12 mouse cellular contexts compared by ENCODE assay signal in genomic region chr10:43518368-43518767, GRCm38 (mm10). TPM values are rescaled to one million over a fixed set of nuclear protein-coding genes. Genes with fewer than 3 reads are reported as not detected.
DNase-seq lines count a peak whose midpoint lies in the region; ATAC-seq and TF ChIP-seq lines count a peak whose summit lies in the region.
"Had no signal": no experiment of that assay in that cellular context is flagged by ENCODE, and none has a peak within 500 bp of the region (broad histone marks: within the 10 kb centered on the region; RNA-seq: fewer than 3 reads in every experiment).

No protein-coding gene starts in this region.

- WGBS in kidney, adult 2 months: 30% methylated on average over 13 of the region's 13 CpGs
- 75% methylated on average over 12 of the region's 13 CpGs for WGBS in liver, postnatal 0 days (ENCODE audit: insufficient replicate concordance)
- WGBS in stomach, postnatal 0 days: 72% methylated on average over 13 of the region's 13 CpGs
- WGBS in forebrain, embryonic 13.5 days: 82% methylated on average over 10 of the region's 13 CpGs

- peak overlapping the region; percentile 95 for H3K27ac ChIP-seq in kidney, adult 2 months (ENCODE audit: insufficient read depth, low read depth, low read length)
- H3K27ac ChIP-seq in liver, postnatal 0 days (ENCODE audit: low read depth): peak overlapping the region; percentile 74
- no peak overlapping the region for H3K27ac ChIP-seq in stomach, postnatal 0 days (replicated peaks)
- H3K27ac ChIP-seq in forebrain, embryonic 13.5 days: no peak overlapping the region
- H3K27ac ChIP-seq: hindbrain, embryonic 10.5 days; neural tube, embryonic 12.5 days had no signal

- H3K9me3 ChIP-seq in liver, postnatal 0 days (ENCODE audit: low read length): no peaks in the 10 kb centered on the region
- H3K9me3 ChIP-seq in stomach, postnatal 0 days (ENCODE audit: control insufficient read depth, low read length): no peaks in the 10 kb centered on the region
- H3K9me3 ChIP-seq in forebrain, embryonic 13.5 days (replicated peaks): no peaks in the 10 kb centered on the region
- H3K9me3 ChIP-seq: hindbrain, embryonic 10.5 days; megakaryocyte, embryonic 14.5 days; neural tube, embryonic 12.5 days had no signal

- peak; percentile 80 for ATAC-seq in liver, postnatal 0 days
- ATAC-seq in stomach, postnatal 0 days (ENCODE audit: low FRiP score, low TSS enrichment): no peak
- no peak for ATAC-seq in forebrain, embryonic 13.5 days

- peak; percentile 57 for DNase-seq in heart, adult 8-10 months (ENCODE audit: low spot score)
- DNase-seq in heart, postnatal 25 days (ENCODE audit: low spot score): no peak
- DNase-seq in kidney, adult 2 months: peak; percentile 84
- peak; percentile 57 for DNase-seq in liver, postnatal 0 days
- DNase-seq in stomach, postnatal 0 days (ENCODE audit: low spot score): peak; percentile 26
- no peak for DNase-seq in layer of hippocampus, postnatal 36 days
- no peak for DNase-seq in urinary bladder, postnatal 10 days (ENCODE audit: low spot score)
- DNase-seq: thymus, adult 2 months had no signal

- peak overlapping the region; percentile 38; the same call in 1 of the 2 replicates for H3K9ac ChIP-seq in liver, postnatal 0 days (replicated peaks)
- H3K9ac ChIP-seq in stomach, postnatal 0 days (ENCODE audit: low read length): no peak overlapping the region
- H3K9ac ChIP-seq in forebrain, embryonic 13.5 days: no peak overlapping the region
- H3K9ac ChIP-seq: neural tube, embryonic 12.5 days had no signal

- intact Hi-C loops in heart, postnatal 25 days (cut with DNase I): no loop called here

- TF ChIP-seq EP300 in liver, postnatal 0 days (IDR thresholded peaks at IDR 0.05; ENCODE audit: low read depth): 0 out of 2 replicates have a peak, but pooled peaks have one; percentile 23
- TF ChIP-seq EP300 in stomach, postnatal 0 days (optimal IDR thresholded peaks at IDR 0.05): no peak

- H3K36me3 ChIP-seq in kidney, adult 2 months (ENCODE audit: control insufficient read depth, insufficient read depth, low read length): no peaks in the 10 kb centered on the region
- 0 out of 2 replicates have a peak, but pooled peaks cover 2% of the 10 kb centered on the region for H3K36me3 ChIP-seq in liver, postnatal 0 days (replicated peaks; ENCODE audit: insufficient read depth, low read length)
- H3K36me3 ChIP-seq in stomach, postnatal 0 days (ENCODE audit: control insufficient read depth, insufficient read depth, low read length): no peaks in the 10 kb centered on the region
- peaks cover 16% of the 10 kb centered on the region for H3K36me3 ChIP-seq in forebrain, embryonic 13.5 days (ENCODE audit: poor library complexity, severe bottlenecking)

- peak; percentile 69 for TF ChIP-seq POLR2A in kidney, adult 2 months (IDR thresholded peaks at IDR 0.05; ENCODE audit: low read depth, low read length)

- no peaks in the 10 kb centered on the region for H3K27me3 ChIP-seq in kidney, adult 2 months (replicated peaks; ENCODE audit: control insufficient read depth, insufficient read depth, low read length)
- no peaks in the 10 kb centered on the region for H3K27me3 ChIP-seq in liver, postnatal 0 days (ENCODE audit: insufficient read depth, low read length)
- no peaks in the 10 kb centered on the region for H3K27me3 ChIP-seq in stomach, postnatal 0 days (ENCODE audit: control insufficient read depth, insufficient read depth, low read length)
- H3K27me3 ChIP-seq in forebrain, embryonic 13.5 days: no peaks in the 10 kb centered on the region
- H3K27me3 ChIP-seq: megakaryocyte, embryonic 14.5 days; neural tube, embryonic 12.5 days had no signal

- peak overlapping the region; percentile 49; the same call in 1 of the 2 replicates for H3K4me3 ChIP-seq in kidney, adult 2 months (ENCODE audit: insufficient read depth, low read depth, low read length)
- peak overlapping the region; percentile 35 for H3K4me3 ChIP-seq in liver, postnatal 0 days (ENCODE audit: low read depth, low read length)
- H3K4me3 ChIP-seq in stomach, postnatal 0 days (ENCODE audit: low read depth, low read length): no peak overlapping the region
- H3K4me3 ChIP-seq in forebrain, embryonic 13.5 days: no peak overlapping the region
- H3K4me3 ChIP-seq: hindbrain, embryonic 10.5 days; megakaryocyte, embryonic 14.5 days; neural tube, embryonic 12.5 days had no signal

- H3K4me2 ChIP-seq in liver, postnatal 0 days (ENCODE audit: low read depth, low read length): no peak overlapping the region; the same call in 1 of the 2 replicates
- H3K4me2 ChIP-seq in stomach, postnatal 0 days (replicated peaks; ENCODE audit: low read depth): no peak overlapping the region
- no peak overlapping the region for H3K4me2 ChIP-seq in forebrain, embryonic 13.5 days
- H3K4me2 ChIP-seq: neural tube, embryonic 12.5 days had no signal

- peaks cover 24% of the 10 kb centered on the region; the same call in 1 of the 2 replicates for H3K4me1 ChIP-seq in kidney, adult 2 months (ENCODE audit: control insufficient read depth, insufficient read depth, low read length)
- H3K4me1 ChIP-seq in liver, postnatal 0 days (ENCODE audit: insufficient read depth): peaks cover 8% of the 10 kb centered on the region
- H3K4me1 ChIP-seq in stomach, postnatal 0 days (replicated peaks; ENCODE audit: control insufficient read depth, insufficient read depth): no peaks in the 10 kb centered on the region
- H3K4me1 ChIP-seq in forebrain, embryonic 13.5 days: no peaks in the 10 kb centered on the region
- H3K4me1 ChIP-seq: neural tube, embryonic 12.5 days had no signal

- 0 out of 2 replicates have a peak, but pooled peaks have one; percentile 3 for TF ChIP-seq CTCF in kidney, adult 2 months (conservative IDR thresholded peaks at IDR 0.05; ENCODE audit: insufficient read depth, insufficient read length, low read depth, low read length)
- no peak for TF ChIP-seq CTCF in liver, postnatal 0 days (IDR thresholded peaks at IDR 0.05; ENCODE audit: low read depth)
- TF ChIP-seq CTCF in stomach, postnatal 0 days (IDR thresholded peaks at IDR 0.05; ENCODE audit: low read depth): no peak

RNA-seq across cellular contexts. Expression of gene Gm9803, which starts 5.5 kb away (rescaled TPM):
- total RNA-seq in heart, adult 8-10 months (2022): 10 to 100 TPM in 1 of 4 experiments, 1 to 10 TPM in 2, not detected in 1; 3.6 to 16.9 (median 7.9) TPM
- 10 to 100 TPM in 1 of 2 experiments, 1 to 10 TPM in 1; 9.1 to 18.4 TPM for total RNA-seq in heart, postnatal 25 days (2021)
- 74.5 and 91.3 TPM in 2 replicates for polyA plus RNA-seq in kidney, adult 2 months (2012; rRNA removed)
- polyA plus RNA-seq in liver, postnatal 0 days (2015; fragmentation: Nextera tagmentation; extraction: Ambion mirVana): 7.8 and 8.7 TPM in 2 replicates
- polyA plus RNA-seq in stomach, postnatal 0 days (2015; fragmentation: Nextera tagmentation; extraction: Ambion mirVana): 14.3 and 14.8 TPM in 2 replicates
- total RNA-seq in layer of hippocampus, postnatal 36 days (2021): 1 to 10 TPM; 3.2 to 7.6 TPM
- polyA plus RNA-seq in forebrain, embryonic 13.5 days (2015; fragmentation: Nextera tagmentation; extraction: Ambion mirVana): 19.4 and 23.4 TPM in 2 replicates

RNA-seq across cellular contexts. Expression of gene 1700021F05Rik, which starts 22.4 kb away (rescaled TPM):
- 100 to 1,000 TPM; 108 to 122 (median 117) TPM for total RNA-seq in heart, adult 8-10 months (2022)
- 100 to 1,000 TPM; 107 to 111 TPM for total RNA-seq in heart, postnatal 25 days (2021)
- polyA plus RNA-seq in kidney, adult 2 months (2012; rRNA removed): 13.3 and 19.6 TPM in 2 replicates
- polyA plus RNA-seq in liver, postnatal 0 days (2015; fragmentation: Nextera tagmentation; extraction: Ambion mirVana): 31.2 and 32.5 TPM in 2 replicates
- polyA plus RNA-seq in stomach, postnatal 0 days (2015; fragmentation: Nextera tagmentation; extraction: Ambion mirVana): 47.0 and 48.9 TPM in 2 replicates
- 10 to 100 TPM; 42.3 to 43.8 TPM for total RNA-seq in layer of hippocampus, postnatal 36 days (2021)
- 63.0 and 65.2 TPM in 2 replicates for polyA plus RNA-seq in forebrain, embryonic 13.5 days (2015; fragmentation: Nextera tagmentation; extraction: Ambion mirVana)

RNA-seq across cellular contexts. Expression of gene Bend3, which starts 39.7 kb away (rescaled TPM):
- total RNA-seq in heart, adult 8-10 months (2022): 1 to 10 TPM; 6.2 to 9.1 (median 6.8) TPM
- total RNA-seq in heart, postnatal 25 days (2021): 1 to 10 TPM; 5.5 to 5.9 TPM
- 3.8 TPM in 2 replicates for polyA plus RNA-seq in kidney, adult 2 months (2012; rRNA removed)
- polyA plus RNA-seq in liver, postnatal 0 days (2015; fragmentation: Nextera tagmentation; extraction: Ambion mirVana): 0.51 TPM in 2 replicates
- 0.61 and 0.97 TPM in 2 replicates for polyA plus RNA-seq in stomach, postnatal 0 days (2015; fragmentation: Nextera tagmentation; extraction: Ambion mirVana)
- 1 to 10 TPM; 5.1 to 5.4 TPM for total RNA-seq in layer of hippocampus, postnatal 36 days (2021)
- polyA plus RNA-seq in forebrain, embryonic 13.5 days (2015; fragmentation: Nextera tagmentation; extraction: Ambion mirVana): 3.8 and 5.0 TPM in 2 replicates

RNA-seq across cellular contexts. Expression of gene Cd24a, which starts 59.7 kb away (rescaled TPM):
- total RNA-seq in heart, adult 8-10 months (2022): 10 to 100 TPM in 1 of 4 experiments, 1 to 10 TPM in 3; 2.2 to 12.2 (median 3.4) TPM
- 10 to 100 TPM in 1 of 2 experiments, 1 to 10 TPM in 1; 8.0 to 14.3 TPM for total RNA-seq in heart, postnatal 25 days (2021)
- 184 and 186 TPM in 2 replicates for polyA plus RNA-seq in kidney, adult 2 months (2012; rRNA removed)
- polyA plus RNA-seq in liver, postnatal 0 days (2015; fragmentation: Nextera tagmentation; extraction: Ambion mirVana): 449 and 461 TPM in 2 replicates
- 397 and 409 TPM in 2 replicates for polyA plus RNA-seq in stomach, postnatal 0 days (2015; fragmentation: Nextera tagmentation; extraction: Ambion mirVana)
- total RNA-seq in layer of hippocampus, postnatal 36 days (2021): 10 to 100 TPM; 10.4 to 11.5 TPM
- polyA plus RNA-seq in forebrain, embryonic 13.5 days (2015; fragmentation: Nextera tagmentation; extraction: Ambion mirVana): 700 and 710 TPM in 2 replicates

Comparison
In these comparisons a context has a peak if more than half of its experiments do, and no peak if none do; other contexts are left out.
1. DNase-seq: peak in heart, adult 8-10 months (single experiment), kidney, adult 2 months (single experiment), liver, postnatal 0 days (single experiment) and stomach, postnatal 0 days (single experiment); none in heart, postnatal 25 days (single experiment), layer of hippocampus, postnatal 36 days (0 of 2) and urinary bladder, postnatal 10 days (single experiment).
2. H3K27ac ChIP-seq: peak in kidney, adult 2 months (single experiment) and liver, postnatal 0 days (single experiment); none in stomach, postnatal 0 days (single experiment) and forebrain, embryonic 13.5 days (single experiment).
3. H3K4me3 ChIP-seq: peak in kidney, adult 2 months (single experiment) and liver, postnatal 0 days (single experiment); none in stomach, postnatal 0 days (single experiment) and forebrain, embryonic 13.5 days (single experiment).